Mouse (Mus musculus): ENCODE measurements around the gene Fstl1. TPM values are rescaled to one million over a fixed set of nuclear protein-coding genes. Genes with fewer than 3 reads are reported as not detected.

Gene Fstl1
- polyA plus RNA-seq, 2 experiments from 2014 or later = 0.27 to 0.36 TPM

GRCm38 (mm10) chr16:37788367-37789014, 11.8 kb downstream of the Fstl1 start:
- ATAC-seq = no peak

GRCm38 (mm10) chr16:37789015-37789381, 12.3 kb downstream of the Fstl1 start:
- ATAC-seq = no peak

GRCm38 (mm10) chr16:37789394-37789920, 12.8 kb downstream of the Fstl1 start:
- ATAC-seq = no peak

GRCm38 (mm10) chr16:37790008-37790780, 13.5 kb downstream of the Fstl1 start:
- ATAC-seq = no peak

- no peak for ATAC-seq
Measured at GRCm38 (mm10) chr16:37790781-37791175, 14.1 kb downstream of the Fstl1 start.

GRCm38 (mm10) chr16:37795651-37796150, 19.0 kb downstream of the Fstl1 start:
- no peak for ATAC-seq

- ATAC-seq = no peak
Measured at GRCm38 (mm10) chr16:37796270-37796669, 19.6 kb downstream of the Fstl1 start.

- ATAC-seq = no peak
Measured at GRCm38 (mm10) chr16:37801097-37801496, 24.4 kb downstream of the Fstl1 start.

- no peak for ATAC-seq
Measured at GRCm38 (mm10) chr16:37802686-37803295, 26.1 kb downstream of the Fstl1 start.

GRCm38 (mm10) chr16:37803387-37803950, 26.8 kb downstream of the Fstl1 start:
- ATAC-seq = no peak

- ATAC-seq = no peak
Measured at GRCm38 (mm10) chr16:37805746-37806495, 29.2 kb downstream of the Fstl1 start.

GRCm38 (mm10) chr16:37807269-37807668, 30.6 kb downstream of the Fstl1 start:
- no peak for ATAC-seq

GRCm38 (mm10) chr16:37808866-37809622, 32.4 kb downstream of the Fstl1 start:
- no peak for ATAC-seq

- no peak for ATAC-seq
Measured at GRCm38 (mm10) chr16:37809623-37809992, 32.9 kb downstream of the Fstl1 start.

- no peak for ATAC-seq
Measured at GRCm38 (mm10) chr16:37811874-37812273, 35.2 kb downstream of the Fstl1 start.

GRCm38 (mm10) chr16:37812474-37812886, 35.8 kb downstream of the Fstl1 start:
- no peak for ATAC-seq

GRCm38 (mm10) chr16:37813691-37814382, 37.2 kb downstream of the Fstl1 start:
- peak; percentile 13 for ATAC-seq

- peak; percentile 95 for ATAC-seq
Measured at GRCm38 (mm10) chr16:37814383-37814971, 37.8 kb downstream of the Fstl1 start.

- no peak for ATAC-seq
Measured at GRCm38 (mm10) chr16:37817986-37818385, 41.3 kb downstream of the Fstl1 start.

GRCm38 (mm10) chr16:37823949-37824348, 47.3 kb downstream of the Fstl1 start:
- no peak for ATAC-seq

Data from CD4-positive, CD25-positive, alpha-beta regulatory T cell, adult 4 months (primary cell).